Mouse (Mus musculus): ENCODE measurements around the gene Gphb5. TPM values are rescaled to one million over a fixed set of nuclear protein-coding genes. Genes with fewer than 3 reads are reported as not detected.

The Gphb5 gene
- polyA plus RNA-seq, 1 experiment from 2014 or later: not detected

- no peaks in the 10 kb centered on the region; the same call in 1 of the 2 replicates for H3K27me3 ChIP-seq
- no peaks in the 10 kb centered on the region for H3K9me3 ChIP-seq (replicated peaks)
Observed at GRCm38 (mm10) chr12:75391526-75391925, 25.1 kb downstream of the Gphb5 start.

GRCm38 (mm10) chr12:75389308-75390135 is 27.1 kb downstream of the Gphb5 start:
- no peak overlapping the region for H3K9ac ChIP-seq
- no peaks in the 10 kb centered on the region for H3K36me3 ChIP-seq (replicated peaks)
- WGBS (ENCODE audit: insufficient replicate concordance): 44% methylated on average over 20 of the region's 20 CpGs
- H3K27me3 ChIP-seq: no peaks in the 10 kb centered on the region
- H3K4me3 ChIP-seq (replicated peaks): no peak overlapping the region
- no peak overlapping the region for H3K27ac ChIP-seq (replicated peaks)
- no peaks in the 10 kb centered on the region for H3K4me1 ChIP-seq (replicated peaks)
- no peaks in the 10 kb centered on the region for H3K9me3 ChIP-seq (replicated peaks)
- no peak overlapping the region for H3K4me2 ChIP-seq
- ATAC-seq (ENCODE audit: insufficient read depth): no peak

More at GRCm38 (mm10) chr12:75391526-75391925, 25.1 kb downstream of the Gphb5 start:
- Histone ChIP-seq H3K4me1 (replicated peaks) (no peaks in the 10 kb centered on the region), H3K36me3 (replicated peaks) (no peaks in the 10 kb centered on the region), H3K4me2 (no peak overlapping the region), H3K9ac (no peak overlapping the region), H3K4me3 (replicated peaks) (no peak overlapping the region), H3K27ac (replicated peaks) (no peak overlapping the region)
- ATAC-seq (ENCODE audit: insufficient read depth): no peak
- 72% methylated on average over 9 of the region's 9 CpGs for WGBS (ENCODE audit: insufficient replicate concordance)

GRCm38 (mm10) chr12:75388521-75388920 is 28.1 kb downstream of the Gphb5 start:
- no peak overlapping the region for H3K4me3 ChIP-seq (replicated peaks)
- H3K4me1 ChIP-seq (replicated peaks): no peaks in the 10 kb centered on the region
- no peak overlapping the region for H3K9ac ChIP-seq
- WGBS (ENCODE audit: insufficient replicate concordance): 74% methylated on average over 9 of the region's 9 CpGs
- no peak for ATAC-seq (ENCODE audit: insufficient read depth)
- H3K9me3 ChIP-seq (replicated peaks): no peaks in the 10 kb centered on the region
- no peak overlapping the region for H3K27ac ChIP-seq (replicated peaks)
- H3K4me2 ChIP-seq: no peak overlapping the region
- no peaks in the 10 kb centered on the region for H3K36me3 ChIP-seq (replicated peaks)
- H3K27me3 ChIP-seq: no peaks in the 10 kb centered on the region

- no peak overlapping the region for H3K4me2 ChIP-seq
- 75% methylated on average over 15 of the region's 15 CpGs for WGBS (ENCODE audit: insufficient replicate concordance)
- H3K27ac ChIP-seq (replicated peaks): no peak overlapping the region
- H3K27me3 ChIP-seq: no peaks in the 10 kb centered on the region
- H3K9ac ChIP-seq: no peak overlapping the region
- H3K4me3 ChIP-seq (replicated peaks): no peak overlapping the region
- no peaks in the 10 kb centered on the region for H3K4me1 ChIP-seq (replicated peaks)
- H3K36me3 ChIP-seq (replicated peaks): no peaks in the 10 kb centered on the region
- no peaks in the 10 kb centered on the region for H3K9me3 ChIP-seq (replicated peaks)
- no peak for ATAC-seq (ENCODE audit: insufficient read depth)
Observed at GRCm38 (mm10) chr12:75387846-75388245, 28.7 kb downstream of the Gphb5 start.

- Histone ChIP-seq H3K36me3 (replicated peaks) (no peaks in the 10 kb centered on the region), H3K9me3 (replicated peaks) (no peaks in the 10 kb centered on the region), H3K4me3 (replicated peaks) (no peak overlapping the region), H3K27me3 (no peaks in the 10 kb centered on the region), H3K9ac (no peak overlapping the region), H3K4me2 (no peak overlapping the region), H3K27ac (replicated peaks) (no peak overlapping the region), H3K4me1 (replicated peaks) (no peaks in the 10 kb centered on the region)
- 67% methylated on average over 8 of the region's 8 CpGs for WGBS (ENCODE audit: insufficient replicate concordance)
- ATAC-seq (ENCODE audit: insufficient read depth): no peak
Observed at GRCm38 (mm10) chr12:75387156-75387555, 29.4 kb downstream of the Gphb5 start.

- no peaks in the 10 kb centered on the region for H3K27me3 ChIP-seq
- H3K4me3 ChIP-seq (replicated peaks): no peak overlapping the region
- H3K9me3 ChIP-seq (replicated peaks): no peaks in the 10 kb centered on the region
- no peaks in the 10 kb centered on the region for H3K36me3 ChIP-seq (replicated peaks)
- no peak for ATAC-seq (ENCODE audit: insufficient read depth)
- H3K9ac ChIP-seq: no peak overlapping the region
- WGBS (ENCODE audit: insufficient replicate concordance): 60% methylated on average over 9 of the region's 9 CpGs
- no peak overlapping the region for H3K27ac ChIP-seq (replicated peaks)
- H3K4me1 ChIP-seq (replicated peaks): no peaks in the 10 kb centered on the region
- no peak overlapping the region for H3K4me2 ChIP-seq
Observed at GRCm38 (mm10) chr12:75386731-75387130, 29.9 kb downstream of the Gphb5 start.

GRCm38 (mm10) chr12:75376126-75376525 is 40.5 kb downstream of the Gphb5 start:
- H3K36me3 ChIP-seq (replicated peaks): no peaks in the 10 kb centered on the region
- no peak overlapping the region for H3K4me3 ChIP-seq (replicated peaks)
- H3K9me3 ChIP-seq (replicated peaks): no peaks in the 10 kb centered on the region
- 72% methylated on average over 6 of the region's 6 CpGs for WGBS (ENCODE audit: insufficient replicate concordance)
- H3K4me1 ChIP-seq (replicated peaks): no peaks in the 10 kb centered on the region
- no peak overlapping the region for H3K27ac ChIP-seq (replicated peaks)
- no peaks in the 10 kb centered on the region for H3K27me3 ChIP-seq
- no peak overlapping the region for H3K9ac ChIP-seq
- H3K4me2 ChIP-seq: no peak overlapping the region
- ATAC-seq (ENCODE audit: insufficient read depth): no peak

GRCm38 (mm10) chr12:75375060-75375459 is 41.5 kb downstream of the Gphb5 start:
- Histone ChIP-seq H3K4me1 (replicated peaks) (no peaks in the 10 kb centered on the region), H3K27ac (replicated peaks) (no peak overlapping the region), H3K4me2 (no peak overlapping the region), H3K4me3 (replicated peaks) (no peak overlapping the region), H3K9me3 (replicated peaks) (no peaks in the 10 kb centered on the region), H3K9ac (no peak overlapping the region), H3K36me3 (replicated peaks) (no peaks in the 10 kb centered on the region), H3K27me3 (no peaks in the 10 kb centered on the region)
- ATAC-seq (ENCODE audit: insufficient read depth): no peak
- WGBS (ENCODE audit: insufficient replicate concordance): 69% methylated on average over 12 of the region's 12 CpGs

GRCm38 (mm10) chr12:75374437-75374836 is 42.1 kb downstream of the Gphb5 start:
- Histone ChIP-seq H3K27ac (replicated peaks) (no peak overlapping the region), H3K9me3 (replicated peaks) (no peaks in the 10 kb centered on the region), H3K9ac (no peak overlapping the region), H3K27me3 (no peaks in the 10 kb centered on the region), H3K36me3 (replicated peaks) (no peaks in the 10 kb centered on the region), H3K4me2 (no peak overlapping the region), H3K4me1 (replicated peaks) (no peaks in the 10 kb centered on the region), H3K4me3 (replicated peaks) (no peak overlapping the region)
- WGBS (ENCODE audit: insufficient replicate concordance): 83% methylated on average over 10 of the region's 10 CpGs
- ATAC-seq (ENCODE audit: insufficient read depth): no peak

GRCm38 (mm10) chr12:75369418-75369851 is 47.1 kb downstream of the Gphb5 start:
- 50% methylated on average over 2 of the region's 2 CpGs for WGBS (ENCODE audit: insufficient replicate concordance)
- no peak overlapping the region for H3K27ac ChIP-seq (replicated peaks)
- H3K9ac ChIP-seq: no peak overlapping the region
- H3K4me2 ChIP-seq: no peak overlapping the region
- H3K9me3 ChIP-seq (replicated peaks): no peaks in the 10 kb centered on the region
- no peaks in the 10 kb centered on the region for H3K4me1 ChIP-seq (replicated peaks)
- ATAC-seq (ENCODE audit: insufficient read depth): no peak
- no peaks in the 10 kb centered on the region for H3K27me3 ChIP-seq
- no peaks in the 10 kb centered on the region for H3K36me3 ChIP-seq (replicated peaks)
- no peak overlapping the region for H3K4me3 ChIP-seq (replicated peaks)

GRCm38 (mm10) chr12:75368527-75368926 is 48.1 kb downstream of the Gphb5 start:
- H3K36me3 ChIP-seq (replicated peaks): no peaks in the 10 kb centered on the region
- no peaks in the 10 kb centered on the region for H3K9me3 ChIP-seq (replicated peaks)
- WGBS (ENCODE audit: insufficient replicate concordance): 71% methylated on average over 5 of the region's 5 CpGs
- no peak overlapping the region for H3K4me3 ChIP-seq (replicated peaks)
- no peak for ATAC-seq (ENCODE audit: insufficient read depth)
- no peak overlapping the region for H3K9ac ChIP-seq
- no peak overlapping the region for H3K4me2 ChIP-seq
- H3K4me1 ChIP-seq (replicated peaks): no peaks in the 10 kb centered on the region
- no peak overlapping the region for H3K27ac ChIP-seq (replicated peaks)
- H3K27me3 ChIP-seq: no peaks in the 10 kb centered on the region

- H3K27me3 ChIP-seq: no peaks in the 10 kb centered on the region
- no peak for ATAC-seq (ENCODE audit: insufficient read depth)
- no peaks in the 10 kb centered on the region for H3K4me1 ChIP-seq (replicated peaks)
- WGBS (ENCODE audit: insufficient replicate concordance): 64% methylated on average over 6 of the region's 6 CpGs
- H3K27ac ChIP-seq (replicated peaks): no peak overlapping the region
- no peaks in the 10 kb centered on the region for H3K36me3 ChIP-seq (replicated peaks)
- no peak overlapping the region for H3K4me2 ChIP-seq
- H3K4me3 ChIP-seq (replicated peaks): no peak overlapping the region
- no peaks in the 10 kb centered on the region for H3K9me3 ChIP-seq (replicated peaks)
- H3K9ac ChIP-seq: no peak overlapping the region
Observed at GRCm38 (mm10) chr12:75367371-75367770, 49.2 kb downstream of the Gphb5 start.

Data from liver, embryonic 15.5 days (tissue).